Mouse (Mus musculus) gonadal fat pad, adult 2 months (tissue): Measurements from ENCODE around the gene Stfa1. TPM values are rescaled to one million over a fixed set of nuclear protein-coding genes. Genes with fewer than 3 reads are reported as not detected.
"Not testable (repeated sequence)": the region's sequence is repeated elsewhere in the genome, so short reads cannot be mapped to it uniquely, and the experiment has no call there.

Experiments
- DNase-seq: peaks from one replicate; pipeline ENCODE4 v3.0.0-alpha.2; 2012; ENCODE audit warnings: low read depth
- polyA plus RNA-seq: library from polyadenylated mRNA; depleted of rRNA; stranded (reverse); fragments of >200 nt; gene quantifications from 2 replicates; pipeline ENCODE4 v1.2.3, GENCODE M21; 2012; rRNA removed

Gene Stfa1
- polyA plus RNA-seq: not detected in 2 replicates

DNA sequence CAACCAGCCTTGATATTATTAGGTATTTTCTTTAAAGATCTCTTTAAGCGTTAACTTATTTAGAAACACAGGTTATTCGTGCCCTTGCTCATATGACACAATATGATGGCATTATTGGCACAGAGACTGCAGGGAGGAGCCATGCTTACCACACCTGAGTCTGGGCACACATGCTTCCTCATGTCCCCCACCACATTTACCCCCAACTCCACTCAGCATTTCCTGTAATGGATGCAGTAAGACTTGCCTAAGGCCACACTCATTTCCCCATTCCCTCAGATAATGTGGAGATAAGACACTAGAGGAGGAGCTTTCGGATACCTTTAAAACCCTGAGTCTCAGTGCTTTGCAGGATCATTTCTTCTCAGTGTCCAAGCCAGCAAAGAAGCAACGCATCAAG, at the start of gene Stfa1:
Gene Stfa1 (plus strand): TSS at position 156 of the 400 bp plus-strand sequence.
- DNase-seq: not testable (repeated sequence)

- DNase-seq: not testable (repeated sequence)
These were observed 16.2 kb upstream of the Stfa1 start for GRCm38 (mm10) chr16:36260585-36260984.

DNA sequence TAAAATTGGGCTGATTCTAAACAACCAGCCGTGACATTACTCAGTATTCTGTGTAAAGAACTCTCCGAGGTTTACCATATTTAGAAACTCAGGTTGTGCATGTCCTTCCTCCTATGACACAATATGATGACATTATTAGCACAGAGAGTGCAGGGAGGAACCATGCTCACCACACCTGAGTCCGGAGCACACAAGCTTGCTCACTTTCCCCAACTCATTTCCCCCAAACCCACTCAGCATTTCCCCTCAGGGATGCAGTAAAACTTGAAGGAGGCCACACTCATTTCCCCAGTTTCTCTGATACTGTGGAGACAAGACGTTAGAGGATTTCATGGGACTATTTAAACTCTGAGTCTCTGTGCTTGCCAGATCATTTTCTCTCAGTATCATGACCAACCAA, 12.4 kb downstream of the Stfa1 start:
- DNase-seq: no peak

DNA sequence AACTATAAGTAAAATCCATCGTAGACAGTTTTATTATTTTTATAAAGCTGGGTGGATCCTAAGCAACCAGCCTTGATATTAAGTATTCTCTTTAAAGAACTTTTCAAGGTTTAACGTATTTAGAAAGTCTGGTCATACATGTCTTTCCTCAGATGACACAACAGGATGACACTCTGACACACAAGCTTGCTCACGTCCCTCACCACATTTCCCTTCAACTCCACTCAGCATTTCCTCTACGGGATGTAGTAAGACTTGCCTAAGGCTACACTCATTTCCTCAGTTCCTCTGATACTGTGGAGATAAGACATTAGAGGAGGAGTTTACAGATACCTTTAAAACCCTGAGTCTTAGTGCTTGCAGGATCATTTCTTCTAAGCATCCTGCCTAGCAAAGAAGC, 30.9 kb downstream of the Stfa1 start:
- no peak for DNase-seq

DNA sequence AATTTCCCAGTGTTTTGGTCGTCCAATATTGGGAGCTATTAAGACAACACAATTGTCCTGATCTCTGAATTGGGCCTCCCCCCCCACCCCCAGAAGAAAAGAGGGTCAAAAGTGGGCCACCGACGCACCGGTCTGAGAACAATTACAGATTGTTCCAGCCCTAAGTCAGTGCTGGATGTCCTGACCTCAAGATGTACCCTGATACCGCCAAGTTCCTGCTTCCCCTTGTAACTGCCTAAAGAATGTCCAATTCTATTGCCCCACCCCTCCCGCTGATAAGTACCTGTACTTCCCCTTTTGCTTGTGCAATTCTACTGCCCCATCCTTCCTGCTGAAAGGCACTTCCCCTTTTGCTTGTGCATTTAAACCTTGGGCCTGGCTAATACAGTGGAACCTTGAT, 39.4 kb downstream of the Stfa1 start:
- DNase-seq: not testable (repeated sequence)

DNA sequence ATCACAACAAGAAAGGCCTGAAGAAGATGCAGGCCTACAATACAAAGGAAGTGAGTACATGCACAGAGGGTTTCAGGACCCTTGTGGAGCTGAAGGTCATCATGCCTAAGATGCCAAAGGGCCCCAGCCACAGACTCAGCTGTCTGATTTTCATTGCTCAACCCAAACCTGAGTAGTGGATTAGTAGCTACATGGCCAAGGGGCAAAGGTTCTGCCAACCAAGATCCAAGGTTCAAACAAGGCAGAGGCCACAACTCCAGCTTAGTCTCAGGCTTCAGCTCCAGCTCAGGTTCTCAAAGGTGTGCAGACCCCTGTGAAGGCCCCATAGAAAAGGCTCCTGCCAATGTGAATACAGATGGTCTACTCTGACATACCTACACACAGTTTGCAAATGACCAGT, 42.5 kb downstream of the Stfa1 start:
- DNase-seq: no peak

GRCm38 (mm10) chr16:36334232-36334631, 57.5 kb downstream of the Stfa1 start, which contains the start of gene BC117090:
TSS of gene BC117090 (minus strand) at chr16:36334332.
- no peak for DNase-seq

Other genes with a start within 250 kb of the Stfa1 start
- 2.8 and 2.9 TPM in 2 replicates for gene Wdr5b, start 235.8 kb upstream of the Stfa1 start, polyA plus RNA-seq
- 41.6 and 64.5 TPM in 2 replicates for gene Fam162a, start 205.4 kb upstream of the Stfa1 start, polyA plus RNA-seq
- 8.0 and 10.9 TPM in 2 replicates for gene Ccdc58, start 205.3 kb upstream of the Stfa1 start, polyA plus RNA-seq
- gene Csta1, start 145.7 kb upstream of the Stfa1 start, polyA plus RNA-seq: 0.05 TPM in 1 of 2 replicates, not detected in the other
- not detected in 2 replicates for gene Stfa2l1, start 120.1 kb upstream of the Stfa1 start, polyA plus RNA-seq
- not detected in 2 replicates for gene Gm5483, start 92.7 kb upstream of the Stfa1 start, polyA plus RNA-seq
- gene Gm5416, start 66.5 kb upstream of the Stfa1 start, polyA plus RNA-seq: not detected in 2 replicates
- gene 2010005H15Rik, start 55.5 kb upstream of the Stfa1 start, polyA plus RNA-seq: 0.20 TPM in 1 of 2 replicates, not detected in the other
- gene BC117090, start 57.4 kb downstream of the Stfa1 start, polyA plus RNA-seq: not detected in 2 replicates
- gene BC100530, start 90.8 kb downstream of the Stfa1 start, polyA plus RNA-seq: not detected in 2 replicates
- gene Stfa2, start 131.5 kb downstream of the Stfa1 start, polyA plus RNA-seq: not detected in 2 replicates
- not detected in 2 replicates for gene Stfa3, start 178.4 kb downstream of the Stfa1 start, polyA plus RNA-seq